18 mouse cellular contexts compared by ENCODE assay signal in the genomic region with DNA sequence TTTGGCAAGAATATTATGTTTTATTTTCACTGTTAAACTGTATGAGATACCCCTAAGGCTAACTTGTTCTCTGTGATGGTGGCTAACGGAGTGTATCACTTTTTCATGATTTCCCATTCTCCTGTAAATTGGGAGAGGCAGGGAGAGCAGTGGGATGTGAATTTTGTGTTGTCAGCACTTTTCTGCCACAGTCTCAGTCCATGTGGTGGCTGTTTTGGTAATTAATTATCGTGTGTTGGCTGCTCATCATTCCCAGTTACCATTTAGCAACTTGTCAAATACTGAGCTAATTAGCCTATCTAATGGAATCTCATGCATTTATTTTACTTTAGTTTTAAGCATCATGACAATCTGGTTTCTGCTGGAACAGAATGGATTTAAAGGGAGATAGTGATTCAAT.
"Had no signal": no experiment of that assay in that cellular context is flagged by ENCODE, and none has a peak within 500 bp of the region (broad histone marks: within the 10 kb centered on the region; RNA-seq: fewer than 3 reads in every experiment).

No protein-coding gene starts in this region.

- H3K4me2 ChIP-seq: lung, embryonic 14.5 days; midbrain, embryonic 12.5 days; neural tube, embryonic 13.5 days; neural tube, embryonic 15.5 days had no signal

- H3K27me3 ChIP-seq: midbrain, embryonic 12.5 days; neural tube, embryonic 13.5 days; neural tube, embryonic 15.5 days had no signal

- H3K27ac ChIP-seq: midbrain, embryonic 10.5 days; midbrain, embryonic 12.5 days; neural tube, embryonic 13.5 days; neural tube, embryonic 15.5 days had no signal

- H3K36me3 ChIP-seq: midbrain, embryonic 10.5 days; midbrain, embryonic 12.5 days; neural tube, embryonic 13.5 days; neural tube, embryonic 15.5 days had no signal

- H3K9ac ChIP-seq: lung, embryonic 14.5 days; midbrain, embryonic 12.5 days; neural tube, embryonic 13.5 days; neural tube, embryonic 15.5 days had no signal

- ATAC-seq: midbrain, embryonic 16.5 days had no signal

- H3K4me3 ChIP-seq: midbrain, embryonic 10.5 days; midbrain, embryonic 12.5 days; myocyte; neural tube, embryonic 13.5 days; neural tube, embryonic 15.5 days had no signal

- H3K4me1 ChIP-seq: midbrain, embryonic 10.5 days; midbrain, embryonic 12.5 days had no signal

- DNase-seq: lung, embryonic 14.5 days; lung, postnatal 10 days; lung, postnatal 4 days; midbrain, embryonic 14.5 days; retina, postnatal 1 day; right cerebral cortex, adult 18-20 months; right cerebral cortex, postnatal 25 days; right cerebral cortex, postnatal 4 days; spleen, adult 18-20 months; thymus, adult 18-20 months; thymus, postnatal 14 days; thymus, postnatal 36 days had no signal
